Mouse (Mus musculus): ENCODE results near the gene Gstp1.

DNA sequence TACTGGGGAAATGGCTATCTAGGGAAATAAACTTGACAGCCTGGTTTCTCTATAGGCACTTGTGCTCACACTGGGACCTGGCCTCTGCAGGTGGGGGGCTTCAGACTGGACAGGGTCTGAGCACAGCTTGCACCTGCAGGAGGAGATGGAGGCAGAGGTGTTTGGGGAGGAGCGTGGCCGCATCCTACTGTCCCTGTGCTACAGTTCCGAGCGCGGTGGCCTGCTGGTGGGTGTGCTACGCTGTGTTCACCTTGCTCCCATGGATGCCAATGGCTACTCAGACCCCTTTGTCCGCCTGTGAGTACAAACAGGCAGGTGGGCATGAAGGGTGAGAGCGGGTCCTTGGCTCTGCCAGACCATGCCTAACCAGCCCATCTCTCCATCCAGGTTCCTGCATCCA, 31.8 kb downstream of the Gstp1 start:
- TF ChIP-seq GATA1 (IDR thresholded peaks at IDR 0.05; ENCODE audit: borderline replicate concordance, low read length) (no peak), FLI1 (IDR thresholded peaks at IDR 0.05; ENCODE audit: low read length) (no peak)

Data from megakaryocyte, embryonic 14.5 days (primary cell).